Mouse (Mus musculus) olfactory bulb, adult 2 months (tissue): Measurements from ENCODE around the gene Socs1. TPM values are rescaled to one million over a fixed set of nuclear protein-coding genes. Genes with fewer than 3 reads are reported as not detected.

ENCODE experiments used
- H3K27ac ChIP-seq: fragments of 200-500 bp; 2 replicates; pipeline ENCODE4 v1.5.1; 2012; ENCODE audit warnings: low read depth, low read length; ENCODE audit not compliant: insufficient read depth
- H3K4me1 ChIP-seq: fragments of 200-500 bp; 2 replicates; pipeline ENCODE4 v1.6.1; 2012; ENCODE audit warnings: low read length; ENCODE audit not compliant: control insufficient read depth, insufficient read depth
- H3K4me3 ChIP-seq: fragments of 200-500 bp; 2 replicates; pipeline ENCODE4 v1.5.1; 2012; ENCODE audit warnings: mild to moderate bottlenecking, low read depth, low read length, moderate library complexity; ENCODE audit not compliant: insufficient read depth
- CTCF ChIP-seq: fragments of 200-500 bp; IDR thresholded peaks from 2 replicates; pipeline ENCODE4 v1.5.1; 2012; ENCODE audit warnings: low read depth, mild to moderate bottlenecking, low read length, moderate library complexity; ENCODE audit not compliant: insufficient read depth
- POLR2A ChIP-seq: fragments of 200-500 bp; IDR thresholded peaks from 2 replicates; pipeline ENCODE4 v1.6.1; 2012; ENCODE audit warnings: mild to moderate bottlenecking, low read depth, low read length, moderate library complexity; ENCODE audit not compliant: insufficient read depth
- WGBS: fragments of 180-500 bp; shearing (Covaris S2); methylation state at CpG from one replicate; pipeline ENCODE4 v1.1.7; 2018; 5-methylcytosine and 5-hydroxymethylcytosine counted together
- polyA plus RNA-seq: library from polyadenylated mRNA; stranded (reverse); fragments of >200 nt; gene quantifications from 2 replicates; pipeline ENCODE4 v1.2.4, GENCODE M21; 2012; ENCODE audit warnings: low replicate concordance; ENCODE audit not compliant: missing spikeins, insufficient read depth, insufficient read length

Socs1 gene
- not detected in 2 replicates for polyA plus RNA-seq

GRCm38 (mm10) chr16:10785371-10786231 is at the start of gene Socs1:
Gene Socs1 (minus strand): TSS chr16:10785536.
- no peak for TF ChIP-seq CTCF
- peak; percentile 45; the same call in 1 of the 2 replicates for TF ChIP-seq POLR2A
- H3K4me1 ChIP-seq, result peaks cover 24% of the 10 kb centered on the region
- peak within 1 kb of the TSS; percentile 69 for H3K4me3 ChIP-seq
- H3K27ac ChIP-seq, result peak within 1 kb of the TSS; percentile 71
- under 1% methylated on average over 59 of the region's 59 CpGs for WGBS

- Histone ChIP-seq H3K4me3 (peak overlapping the region; percentile 99; the same call in 1 of the 2 replicates), H3K4me1 (peaks cover 5% of the 10 kb centered on the region; the same call in 1 of the 2 replicates), H3K27ac (no peak overlapping the region)
- TF ChIP-seq CTCF (no peak), POLR2A (no peak)
- 5% methylated on average over 12 of the region's 12 CpGs for WGBS
These were observed 49.2 kb upstream of the Socs1 start for GRCm38 (mm10) chr16:10834542-10834910.

GRCm38 (mm10) chr16:10828461-10828805 is 43.1 kb upstream of the Socs1 start:
- TF ChIP-seq POLR2A (no peak), CTCF (no peak)
- Histone ChIP-seq H3K27ac (no peak overlapping the region), H3K4me3 (no peak overlapping the region), H3K4me1 (no peaks in the 10 kb centered on the region)
- 86% methylated on average over 4 of the region's 4 CpGs for WGBS

- H3K27ac ChIP-seq, result no peak overlapping the region
- TF ChIP-seq CTCF (no peak), POLR2A (no peak)
- no peak overlapping the region for H3K4me3 ChIP-seq
- H3K4me1 ChIP-seq, result no peaks in the 10 kb centered on the region
- WGBS, result 88% methylated on average over 7 of the region's 7 CpGs
These were observed 42.6 kb upstream of the Socs1 start for GRCm38 (mm10) chr16:10827766-10828460.

GRCm38 (mm10) chr16:10827269-10827668 is 41.9 kb upstream of the Socs1 start:
- Histone ChIP-seq H3K27ac (no peak overlapping the region), H3K4me1 (no peaks in the 10 kb centered on the region), H3K4me3 (no peak overlapping the region)
- no peak for TF ChIP-seq POLR2A
- TF ChIP-seq CTCF, result no peak
- WGBS, result 95% methylated on average over 9 of the region's 9 CpGs

- WGBS, result 92% methylated on average over 4 of the region's 4 CpGs
- H3K27ac ChIP-seq, result no peak overlapping the region
- H3K4me1 ChIP-seq, result no peaks in the 10 kb centered on the region
- H3K4me3 ChIP-seq, result no peak overlapping the region
- TF ChIP-seq POLR2A, result no peak
- TF ChIP-seq CTCF, result no peak
These were observed 40.5 kb upstream of the Socs1 start for GRCm38 (mm10) chr16:10825840-10826239.

GRCm38 (mm10) chr16:10824536-10824935 is 39.2 kb upstream of the Socs1 start:
- 92% methylated on average over 1 of the region's 1 CpGs for WGBS
- Histone ChIP-seq H3K27ac (no peak overlapping the region), H3K4me1 (no peaks in the 10 kb centered on the region), H3K4me3 (no peak overlapping the region)
- TF ChIP-seq CTCF (no peak), POLR2A (no peak)

GRCm38 (mm10) chr16:10821387-10821786 is 36.1 kb upstream of the Socs1 start:
- 76% methylated on average over 4 of the region's 4 CpGs for WGBS
- no peak overlapping the region for H3K4me3 ChIP-seq
- no peaks in the 10 kb centered on the region for H3K4me1 ChIP-seq
- no peak for TF ChIP-seq CTCF
- TF ChIP-seq POLR2A, result no peak
- H3K27ac ChIP-seq, result no peak overlapping the region

- 90% methylated on average over 3 of the region's 3 CpGs for WGBS
- no peaks in the 10 kb centered on the region for H3K4me1 ChIP-seq
- TF ChIP-seq CTCF (no peak), POLR2A (no peak)
- no peak overlapping the region for H3K27ac ChIP-seq
- H3K4me3 ChIP-seq, result no peak overlapping the region
These were observed 34.6 kb upstream of the Socs1 start for GRCm38 (mm10) chr16:10819966-10820365.
